Mouse (Mus musculus) lung, postnatal 0 days (tissue): ENCODE results near the gene Gm21976. TPM values are rescaled to one million over a fixed set of nuclear protein-coding genes. Genes with fewer than 3 reads are reported as not detected.

ENCODE experiments used
- ATAC-seq: fragments of 200-750 bp; cut with Nextera tagmentation; 2 replicates; pipeline ENCODE4 v1.8.0; 2017; ENCODE audit warnings: moderate library complexity
- DNase-seq: peaks from one replicate; pipeline ENCODE4 v3.0.0-alpha.2; 2016; ENCODE audit warnings: low spot score
- H3K27ac ChIP-seq: fragments of 300-500 bp; sonication (generic); 2 replicates; pipeline ENCODE4 v1.5.1; 2014; ENCODE audit warnings: antibody characterized with exemption, mild to moderate bottlenecking, low read length, mixed read lengths
- H3K27me3 ChIP-seq: fragments of 300-500 bp; sonication (generic); replicated peaks from 2 replicates; pipeline ENCODE4 v1.6.1; 2014; ENCODE audit warnings: low read length, mixed read lengths; ENCODE audit not compliant: insufficient read depth
- H3K36me3 ChIP-seq: fragments of 300-500 bp; sonication (generic); 2 replicates; pipeline ENCODE4 v1.6.1; 2014; ENCODE audit warnings: low read length, mixed read lengths; ENCODE audit not compliant: insufficient read depth
- H3K4me1 ChIP-seq: fragments of 300-500 bp; sonication (generic); 2 replicates; pipeline ENCODE4 v1.6.1; 2014; ENCODE audit warnings: antibody characterized with exemption, low read depth, low read length, mixed read lengths; ENCODE audit not compliant: insufficient read depth
- H3K4me2 ChIP-seq: fragments of 300-500 bp; sonication (generic); replicated peaks from 2 replicates; pipeline ENCODE4 v1.6.1; 2014; ENCODE audit warnings: low read depth, mild to moderate bottlenecking, low read length, moderate library complexity, mixed read lengths
- H3K4me3 ChIP-seq: fragments of 300-500 bp; sonication (generic); 2 replicates; pipeline ENCODE4 v1.5.1; 2014; ENCODE audit warnings: low read depth, low read length
- H3K9ac ChIP-seq: fragments of 300-500 bp; sonication (generic); replicated peaks from 2 replicates; pipeline ENCODE4 v1.6.1; 2014; ENCODE audit warnings: low read depth, mild to moderate bottlenecking
- H3K9me3 ChIP-seq: fragments of 300-500 bp; sonication (generic); 2 replicates; pipeline ENCODE4 v1.6.1; 2016; ENCODE audit warnings: low read length, mixed read lengths
- CTCF ChIP-seq: IDR thresholded peaks from 2 replicates; pipeline ENCODE4 v1.5.1; 2016; ENCODE audit warnings: antibody characterized with exemption, mild to moderate bottlenecking
- EP300 ChIP-seq: IDR thresholded peaks from 2 replicates; pipeline ENCODE4 v1.6.1; 2016; ENCODE audit warnings: antibody characterized with exemption, mild to moderate bottlenecking, control low read depth
- WGBS: fragments of 180-500 bp; shearing (Covaris S2); extraction: QIAGEN DNeasy Blood & Tissue Kit; methylation state at CpG from one replicate; pipeline ENCODE4 v1.1.7; 2014; 5-methylcytosine and 5-hydroxymethylcytosine counted together
- polyA plus RNA-seq: library from polyadenylated mRNA; unstranded; fragments of >200 nt; fragmentation: Nextera tagmentation; extraction: Ambion mirVana; gene quantifications from 2 replicates; pipeline ENCODE4 v1.2.1, GENCODE M21; 2015

Gene Gm21976
- polyA plus RNA-seq, 1 experiment from 2014 or later = not detected

DNA sequence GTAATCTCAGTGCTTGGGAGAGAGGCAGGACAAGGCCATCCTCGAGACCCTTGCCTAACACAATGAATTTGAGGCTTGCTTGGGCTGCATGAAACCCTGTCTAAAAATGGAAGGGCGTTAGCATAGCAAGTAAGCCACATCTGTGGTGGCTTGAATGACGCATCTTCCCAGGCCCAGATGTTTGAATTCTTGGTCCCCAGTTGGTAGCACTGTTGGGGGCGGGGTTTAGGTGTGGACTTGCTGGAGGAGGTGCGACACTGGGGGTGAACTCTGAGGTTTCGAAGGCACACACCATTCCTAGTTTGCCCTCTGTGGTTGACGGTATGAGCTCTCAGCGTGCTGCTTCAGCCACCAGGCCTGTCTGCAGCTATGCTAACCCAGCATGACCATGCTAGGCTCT lies 12.0 kb downstream of the Gm21976 start:
- no peak for TF ChIP-seq CTCF
- H3K27ac ChIP-seq = no peak overlapping the region
- no peak for DNase-seq

DNA sequence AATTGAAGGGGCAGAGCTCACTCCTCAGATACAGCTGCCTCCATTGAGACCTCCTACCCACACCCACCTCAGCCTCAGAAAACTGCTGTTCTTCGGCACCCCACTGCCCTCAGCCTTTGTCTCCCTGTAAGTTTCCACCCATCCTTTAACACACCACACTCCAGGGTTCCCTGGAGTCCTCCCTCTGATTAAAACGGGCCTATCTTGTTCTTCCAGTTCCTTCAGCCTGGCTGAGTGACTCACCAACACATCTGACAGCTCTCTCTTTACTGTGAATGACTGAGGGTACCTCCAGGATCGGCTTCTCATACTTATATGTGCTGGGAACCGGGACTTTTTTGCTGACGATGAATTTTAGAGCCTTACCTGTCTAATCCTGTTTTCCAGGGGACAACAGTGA lies 16.4 kb downstream of the Gm21976 start:
- Histone ChIP-seq H3K27ac (no peak overlapping the region), H3K27me3 (no peaks in the 10 kb centered on the region), H3K4me1 (no peaks in the 10 kb centered on the region), H3K4me3 (no peak overlapping the region), H3K9me3 (no peaks in the 10 kb centered on the region), H3K9ac (no peak overlapping the region), H3K4me2 (no peak overlapping the region), H3K36me3 (no peaks in the 10 kb centered on the region)
- ATAC-seq (no peak; the same call in 1 of the 2 replicates), DNase-seq (peak; percentile 33)
- TF ChIP-seq EP300 (no peak), CTCF (no peak)
- WGBS = 33% methylated on average over 5 of the region's 5 CpGs

More for the DNA sequence above, 12.0 kb downstream of the Gm21976 start:
- Histone ChIP-seq H3K4me3 (no peak overlapping the region), H3K4me2 (no peak overlapping the region), H3K9ac (no peak overlapping the region), H3K4me1 (no peaks in the 10 kb centered on the region), H3K36me3 (no peaks in the 10 kb centered on the region), H3K27me3 (no peaks in the 10 kb centered on the region), H3K9me3 (no peaks in the 10 kb centered on the region)
- WGBS = 87% methylated on average over 8 of the region's 8 CpGs
- no peak for ATAC-seq

DNA sequence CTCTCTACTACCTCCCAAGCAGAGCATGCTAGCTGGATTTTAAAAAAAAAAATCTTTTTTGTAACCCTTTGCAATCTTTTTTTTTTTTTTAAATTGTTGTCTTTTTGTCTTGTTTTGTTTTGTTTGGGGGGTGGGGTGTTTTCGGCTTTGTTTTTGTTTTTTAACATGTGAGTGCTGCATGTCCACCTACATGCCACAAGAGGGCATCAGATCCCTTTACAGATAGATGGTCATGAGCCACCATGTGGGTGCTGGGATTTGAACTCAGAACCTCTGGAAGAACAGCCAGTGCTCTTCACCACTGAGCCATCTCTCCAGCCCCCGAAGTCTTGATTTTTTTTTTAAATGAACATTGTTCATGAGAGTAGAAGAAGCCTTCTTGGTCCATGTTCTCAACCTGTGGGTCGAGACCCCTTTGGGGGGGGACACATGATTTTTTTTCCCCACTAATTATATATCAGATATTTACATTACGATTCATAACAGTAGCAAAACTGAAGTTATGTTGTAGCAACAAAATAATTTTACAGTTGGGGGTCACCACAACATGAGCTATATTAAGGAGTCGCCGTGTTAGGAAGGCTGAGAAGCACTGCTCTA lies 18.3 kb downstream of the Gm21976 start:
- H3K27ac ChIP-seq = no peak overlapping the region
- no peak for DNase-seq
- H3K9me3 ChIP-seq = no peaks in the 10 kb centered on the region
- H3K36me3 ChIP-seq = no peaks in the 10 kb centered on the region
- TF ChIP-seq CTCF (peak; percentile 46), EP300 (no peak)
- H3K4me1 ChIP-seq = no peaks in the 10 kb centered on the region
- WGBS = 90% methylated on average over 6 of the region's 6 CpGs
- H3K4me2 ChIP-seq = no peak overlapping the region
- ATAC-seq = no peak
- no peaks in the 10 kb centered on the region for H3K27me3 ChIP-seq
- no peak overlapping the region for H3K9ac ChIP-seq
- no peak overlapping the region for H3K4me3 ChIP-seq

DNA sequence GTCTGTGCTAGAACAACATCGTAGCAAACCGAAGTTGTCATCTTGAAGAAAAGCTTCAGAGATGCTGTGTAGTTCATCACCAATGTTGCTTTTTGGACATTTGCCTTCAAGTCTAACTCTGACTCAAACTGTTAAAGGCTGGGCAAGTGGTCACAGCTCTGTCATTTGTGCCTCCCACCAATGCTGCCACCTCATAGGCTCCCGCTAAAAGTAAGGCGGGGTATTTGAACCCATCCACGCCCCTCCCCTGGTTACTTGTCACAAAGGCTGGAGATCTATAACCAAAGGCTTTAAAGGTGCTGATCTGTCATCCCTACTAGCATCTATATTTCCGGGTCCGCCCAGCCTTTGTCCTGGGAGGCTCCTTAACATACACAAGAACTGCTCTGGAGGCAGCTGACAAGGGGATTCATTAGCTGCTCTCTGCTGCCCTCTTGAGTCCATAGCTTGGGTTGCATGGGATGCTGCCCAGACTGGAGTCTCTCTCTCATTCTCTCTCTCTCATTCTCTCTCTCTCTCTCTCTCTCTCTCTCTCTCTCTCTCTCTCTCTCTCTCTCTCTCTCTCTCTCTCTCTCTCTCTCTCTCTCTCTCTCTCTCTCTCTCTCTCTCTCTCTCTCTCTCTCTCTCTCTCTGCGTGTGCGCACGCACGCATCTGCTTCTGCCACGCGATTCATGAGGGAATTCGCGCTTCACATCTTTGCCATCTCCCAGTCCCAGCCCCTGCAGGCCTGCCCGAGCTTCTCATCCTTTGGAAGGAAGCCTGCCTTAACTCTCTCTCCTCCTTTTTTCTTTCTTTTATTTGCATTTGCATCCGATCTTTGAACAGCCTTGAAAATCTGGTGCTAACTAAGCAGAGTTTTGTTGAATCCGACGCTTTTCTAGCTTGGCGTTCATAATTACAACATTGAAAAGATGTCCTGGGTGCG lies 19.4 kb downstream of the Gm21976 start:
- ATAC-seq = peak; percentile 84
- Histone ChIP-seq H3K4me1 (no peaks in the 10 kb centered on the region), H3K9me3 (no peaks in the 10 kb centered on the region), H3K9ac (no peak overlapping the region), H3K4me2 (no peak overlapping the region), H3K36me3 (no peaks in the 10 kb centered on the region), H3K4me3 (no peak overlapping the region), H3K27ac (no peak overlapping the region), H3K27me3 (no peaks in the 10 kb centered on the region)
- TF ChIP-seq EP300 = no peak
- TF ChIP-seq CTCF = peak; percentile 82
- peak; percentile 88 for DNase-seq
- WGBS = 54% methylated on average over 21 of the region's 21 CpGs

DNA sequence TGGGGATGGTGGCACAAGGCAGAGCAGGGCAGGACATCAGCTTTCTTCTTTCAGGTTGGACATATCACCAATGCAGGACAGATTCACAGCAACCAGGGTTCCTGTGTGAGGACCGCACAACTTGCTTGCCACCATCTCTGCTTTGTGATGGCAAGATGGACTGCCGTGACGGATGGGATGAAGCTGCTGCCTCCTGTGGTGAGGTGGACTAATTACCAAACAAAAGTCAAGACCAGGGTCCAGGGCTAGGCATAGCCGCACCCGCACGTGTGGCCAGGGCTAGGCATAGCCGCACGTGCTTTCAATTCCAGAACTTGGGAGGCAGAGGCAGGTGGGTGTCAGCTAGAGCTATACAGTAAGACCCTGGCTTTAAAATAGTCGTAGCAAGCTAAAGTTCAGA lies 25.6 kb downstream of the Gm21976 start:
- 90% methylated on average over 9 of the region's 9 CpGs for WGBS
- Histone ChIP-seq H3K36me3 (peaks cover 4% of the 10 kb centered on the region; the same call in 1 of the 2 replicates), H3K9ac (no peak overlapping the region), H3K27me3 (no peaks in the 10 kb centered on the region), H3K4me2 (no peak overlapping the region), H3K9me3 (no peaks in the 10 kb centered on the region), H3K4me1 (no peaks in the 10 kb centered on the region), H3K27ac (no peak overlapping the region), H3K4me3 (no peak overlapping the region)
- TF ChIP-seq EP300 = no peak
- peak; percentile 15; the same call in 1 of the 2 replicates for TF ChIP-seq CTCF
- ATAC-seq (no peak), DNase-seq (no peak)

DNA sequence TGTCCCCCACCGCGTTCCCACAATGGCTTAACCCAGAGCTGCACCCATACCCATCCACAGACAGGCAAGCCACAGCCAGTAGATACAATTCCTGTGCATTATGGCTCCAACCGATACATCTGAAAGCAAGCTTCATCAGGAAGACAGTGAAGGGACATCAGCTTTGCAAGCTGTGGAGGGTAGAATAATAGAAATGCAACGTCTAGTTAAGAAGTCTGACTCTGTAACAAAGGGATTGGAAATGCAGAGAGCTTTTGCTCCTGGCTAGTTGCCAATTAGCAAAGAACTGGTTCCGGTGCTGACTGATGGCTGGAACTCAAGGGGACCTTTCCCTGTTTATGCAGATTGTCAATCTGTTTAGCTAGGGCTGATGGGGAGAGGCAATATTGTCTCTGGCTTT lies 26.7 kb downstream of the Gm21976 start:
- H3K27me3 ChIP-seq = no peaks in the 10 kb centered on the region
- WGBS = 36% methylated on average over 5 of the region's 5 CpGs
- no peak for ATAC-seq
- H3K4me3 ChIP-seq = no peak overlapping the region
- peak; percentile 37 for DNase-seq
- H3K4me1 ChIP-seq = no peaks in the 10 kb centered on the region
- H3K9ac ChIP-seq = no peak overlapping the region
- H3K27ac ChIP-seq = 0 out of 2 replicates have a peak overlapping the region, but pooled peaks have one; percentile 10
- no peak for TF ChIP-seq EP300
- TF ChIP-seq CTCF = no peak
- peaks cover 15% of the 10 kb centered on the region; the same call in 1 of the 2 replicates for H3K36me3 ChIP-seq
- no peak overlapping the region for H3K4me2 ChIP-seq
- no peaks in the 10 kb centered on the region for H3K9me3 ChIP-seq
